Mouse (Mus musculus) bone marrow macrophage, adult 2 months (primary cell): ENCODE results near the gene Ptgis.

Experiments
- CTCF ChIP-seq: IDR thresholded peaks from 2 replicates; pipeline ENCODE4 v1.5.1; 2012; ENCODE audit warnings: low read depth, mild to moderate bottlenecking, low read length, moderate library complexity
- POLR2A ChIP-seq: IDR thresholded peaks from 2 replicates; pipeline ENCODE4 v1.6.1; 2012; ENCODE audit warnings: mild to moderate bottlenecking, low read depth, low read length, borderline replicate concordance

DNA sequence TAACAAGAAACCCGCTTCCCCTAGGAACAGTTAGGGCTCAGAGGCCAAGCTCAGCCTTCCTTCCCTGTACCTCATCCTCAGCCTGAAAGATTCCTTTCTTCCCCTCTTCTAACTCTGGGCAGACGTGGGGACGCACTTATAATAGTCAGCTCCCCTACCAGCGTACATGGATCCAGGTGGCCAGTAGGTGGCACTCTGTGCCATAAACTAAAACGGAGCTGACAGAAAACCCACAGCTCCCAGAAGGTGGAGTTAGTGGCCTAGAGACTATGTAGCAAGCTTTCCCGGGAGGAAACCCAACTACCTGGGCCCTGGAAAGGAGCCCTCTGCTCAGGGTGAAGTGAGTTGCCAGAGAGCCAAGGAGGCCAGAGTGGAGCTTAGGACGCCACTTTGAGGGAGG is 18.3 kb downstream of the Ptgis start:
- TF ChIP-seq POLR2A, result no peak
- peak; percentile 89 for TF ChIP-seq CTCF
